11 mouse cellular contexts compared by ENCODE assay signal in the genomic region with DNA sequence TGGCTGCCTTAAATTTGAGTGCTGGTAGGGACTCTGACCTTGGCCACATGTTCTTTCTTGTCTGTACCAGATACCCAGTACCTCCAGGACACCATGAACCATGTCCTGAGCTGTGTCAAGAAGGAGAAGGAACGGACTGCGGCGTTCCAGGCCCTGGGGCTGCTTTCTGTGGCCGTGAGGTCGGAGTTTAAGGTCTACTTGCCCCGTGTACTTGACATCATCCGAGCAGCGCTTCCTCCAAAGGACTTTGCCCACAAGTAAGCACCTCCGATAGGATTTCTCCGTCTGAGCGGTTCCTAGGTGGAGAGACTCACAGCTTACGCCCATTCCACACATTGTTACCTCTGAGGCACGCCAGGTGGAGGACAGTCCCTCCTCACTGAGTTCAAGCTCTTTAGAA. TPM values are rescaled to one million over a fixed set of nuclear protein-coding genes. Genes with fewer than 3 reads are reported as not detected.
"Had no signal": no experiment of that assay in that cellular context is flagged by ENCODE, and none has a peak within 500 bp of the region (broad histone marks: within the 10 kb centered on the region; RNA-seq: fewer than 3 reads in every experiment).

No protein-coding gene starts in this region.

- H3K27ac ChIP-seq: hindbrain, embryonic 14.5 days; left cerebral cortex, adult 2 months; limb, embryonic 10.5 days; liver, embryonic 13.5 days; stomach, embryonic 15.5 days had no signal

- H3K4me2 ChIP-seq: hindbrain, embryonic 14.5 days; liver, embryonic 13.5 days; midbrain, embryonic 11.5 days; stomach, embryonic 15.5 days had no signal

- H3K4me3 ChIP-seq: left cerebral cortex, adult 2 months; limb, embryonic 10.5 days; liver, embryonic 13.5 days; stomach, embryonic 15.5 days had no signal

- H3K27me3 ChIP-seq: liver, embryonic 13.5 days; stomach, embryonic 15.5 days had no signal

- ATAC-seq: midbrain, embryonic 16.5 days had no signal

- DNase-seq: liver, embryonic 13.5 days; liver, postnatal 0 days; right cerebral cortex, postnatal 14 days; thymus, postnatal 4 days had no signal

- H3K9ac ChIP-seq: hindbrain, embryonic 14.5 days; liver, embryonic 13.5 days; liver, postnatal 0 days; stomach, embryonic 15.5 days had no signal

- H3K4me1 ChIP-seq: limb, embryonic 10.5 days; liver, embryonic 13.5 days; stomach, embryonic 15.5 days had no signal

- H3K9me3 ChIP-seq: limb, embryonic 10.5 days; liver, embryonic 13.5 days; stomach, embryonic 15.5 days had no signal

RNA-seq across cellular contexts. Expression of gene Angptl7, which starts 37.5 kb away (rescaled TPM):
- total RNA-seq: megakaryocyte, adult 5-6 weeks had no signal
